ENCODE assay signal across 8 mouse cellular contexts in genomic region chr19:3282572-3283467, GRCm38 (mm10). TPM values are rescaled to one million over a fixed set of nuclear protein-coding genes. Genes with fewer than 3 reads are reported as not detected.
DNase-seq lines count a peak whose midpoint lies in the region; ATAC-seq lines count a peak whose summit lies in the region.

Gene Mrpl21 (plus strand): TSS chr19:3282901.
Gene Ighmbp2 (minus strand): TSS chr19:3283017.

- H3K9ac ChIP-seq in hindbrain, embryonic 14.5 days: peak within 1 kb of the TSS; percentile 73

- peaks cover 16% of the 10 kb centered on the region for H3K4me1 ChIP-seq in hindbrain, embryonic 14.5 days (replicated peaks; ENCODE audit: control insufficient read depth, insufficient read depth, low read length)

- peak; percentile 93 for ATAC-seq in hindbrain, embryonic 14.5 days (ENCODE audit: low FRiP score)

- peaks cover 56% of the 10 kb centered on the region for H3K36me3 ChIP-seq in hindbrain, embryonic 14.5 days (replicated peaks; ENCODE audit: control insufficient read depth, insufficient read depth)

- under 1% methylated on average over 49 of the region's 49 CpGs for WGBS in hindbrain, embryonic 14.5 days

- peak within 1 kb of the TSS; percentile 77 for H3K4me3 ChIP-seq in hindbrain, embryonic 14.5 days (replicated peaks; ENCODE audit: low read length)

- H3K27me3 ChIP-seq in hindbrain, embryonic 14.5 days (ENCODE audit: control insufficient read depth, insufficient read depth, low read length): no peaks in the 10 kb centered on the region

- peak within 1 kb of the TSS; percentile 80 for H3K4me2 ChIP-seq in hindbrain, embryonic 14.5 days (replicated peaks)

- peak; percentile 96 for DNase-seq in R1 (ENCODE audit: low read depth, low spot score)
- peak; percentile 94 to 96 for DNase-seq in cerebellum, postnatal 25 days
- peak; percentile 87 to 94 for DNase-seq in frontal cortex, postnatal 25 days (ENCODE audit: low spot score in 2 of 2)
- peak; percentile 91 for DNase-seq in hindbrain, embryonic 14.5 days (ENCODE audit: low spot score)
- DNase-seq in layer of hippocampus, postnatal 36 days: peak; percentile 90 to 92
- DNase-seq in lung, postnatal 36 days: peak; percentile 90
- peak; percentile 96 for DNase-seq in retina, postnatal 1 day
- peak; percentile 86 to 92 for DNase-seq in urinary bladder, adult 18-20 months (ENCODE audit: low spot score in 2 of 2)

- H3K27ac ChIP-seq in hindbrain, embryonic 14.5 days: peak within 1 kb of the TSS; percentile 62

- no peaks in the 10 kb centered on the region for H3K9me3 ChIP-seq in hindbrain, embryonic 14.5 days (ENCODE audit: control insufficient read depth, low read length)

RNA-seq across cellular contexts. Expression of gene Mrpl21, which starts in this region (rescaled TPM):
- 92.4 and 111 TPM in 2 replicates for polyA plus RNA-seq in hindbrain, embryonic 14.5 days (2014; fragmentation: Nextera tagmentation; extraction: Ambion mirVana)
- 10 to 100 TPM; 50.8 to 52.3 TPM for total RNA-seq in layer of hippocampus, postnatal 36 days (2021)

RNA-seq across cellular contexts. Expression of gene Ighmbp2, which starts in this region (rescaled TPM):
- 8.9 and 9.2 TPM in 2 replicates for polyA plus RNA-seq in hindbrain, embryonic 14.5 days (2014; fragmentation: Nextera tagmentation; extraction: Ambion mirVana)
- 10 to 100 TPM in 1 of 2 experiments, 1 to 10 TPM in 1; 9.0 to 10.2 TPM for total RNA-seq in layer of hippocampus, postnatal 36 days (2021)

Comparison
In these comparisons a context has a peak if more than half of its experiments do, and no peak if none do; other contexts are left out.
1. Peak in every context shown above with its lines: DNase-seq, ATAC-seq, H3K4me3 ChIP-seq and H3K27ac ChIP-seq.